ENCODE assay signal across 16 mouse cellular contexts in genomic region chr11:104154820-104155635, GRCm38 (mm10). TPM values are rescaled to one million over a fixed set of nuclear protein-coding genes. Genes with fewer than 3 reads are reported as not detected.
A peak's percentile ranks its signal among the peaks of the same experiment; 100 is the strongest.
DNase-seq lines count a peak whose midpoint lies in the region; ATAC-seq lines count a peak whose summit lies in the region.
"Had no signal": no experiment of that assay in that cellular context is flagged by ENCODE, and none has a peak within 500 bp of the region (broad histone marks: within the 10 kb centered on the region; RNA-seq: fewer than 3 reads in every experiment).

No protein-coding gene starts in this region.

- no peak for DNase-seq in embryonic facial prominence, embryonic 10.5 days (ENCODE audit: low spot score)
- DNase-seq in cerebellum, adult 11-12 months: peak; percentile 99
- peak; percentile 30 for DNase-seq in embryo, embryonic 11 days
- DNase-seq in thymus, postnatal 10 days (ENCODE audit: low spot score in 2 of 2): no peak
- no peak for DNase-seq in gastrocnemius, postnatal 14 days
- no peak for DNase-seq in right cerebral cortex, adult 18-20 months
- DNase-seq: lung, embryonic 14.5 days had no signal

- H3K9ac ChIP-seq in embryonic facial prominence, embryonic 15.5 days: no peak overlapping the region
- H3K9ac ChIP-seq in neural tube, embryonic 12.5 days: no peak overlapping the region
- H3K9ac ChIP-seq: limb, embryonic 12.5 days; lung, embryonic 14.5 days; stomach, embryonic 15.5 days had no signal

- intact Hi-C loops in gastrocnemius, postnatal 14 days (cut with DNase I; ENCODE audit: low total_unique reads): no loop called here

- H3K36me3 ChIP-seq in embryonic facial prominence, embryonic 15.5 days: no peaks in the 10 kb centered on the region
- no peaks in the 10 kb centered on the region for H3K36me3 ChIP-seq in embryonic facial prominence, embryonic 10.5 days (replicated peaks)
- H3K36me3 ChIP-seq in neural tube, embryonic 12.5 days: no peaks in the 10 kb centered on the region
- H3K36me3 ChIP-seq: limb, embryonic 12.5 days; stomach, embryonic 15.5 days had no signal

- H3K27me3 ChIP-seq in embryonic facial prominence, embryonic 15.5 days: peaks cover 27% of the 10 kb centered on the region
- peaks cover 60% of the 10 kb centered on the region for H3K27me3 ChIP-seq in embryonic facial prominence, embryonic 10.5 days (replicated peaks; ENCODE audit: low read depth, poor library complexity, severe bottlenecking)
- H3K27me3 ChIP-seq in neural tube, embryonic 12.5 days (replicated peaks): 0 out of 2 replicates have a peak, but pooled peaks cover 3% of the 10 kb centered on the region

- H3K4me2 ChIP-seq in embryonic facial prominence, embryonic 15.5 days (replicated peaks): no peak overlapping the region
- no peak overlapping the region for H3K4me2 ChIP-seq in neural tube, embryonic 12.5 days (replicated peaks)
- H3K4me2 ChIP-seq: limb, embryonic 12.5 days; lung, embryonic 14.5 days; stomach, embryonic 15.5 days had no signal

- WGBS in embryonic facial prominence, embryonic 15.5 days: 43% methylated on average over 9 of the region's 9 CpGs
- 55% methylated on average over 9 of the region's 9 CpGs for WGBS in embryonic facial prominence, embryonic 10.5 days
- WGBS in neural tube, embryonic 12.5 days: 29% methylated on average over 9 of the region's 9 CpGs

- peaks cover 15% of the 10 kb centered on the region for H3K4me1 ChIP-seq in embryonic facial prominence, embryonic 15.5 days
- H3K4me1 ChIP-seq in embryonic facial prominence, embryonic 10.5 days: peaks cover 38% of the 10 kb centered on the region
- H3K4me1 ChIP-seq in neural tube, embryonic 12.5 days: peaks cover 24% of the 10 kb centered on the region
- H3K4me1 ChIP-seq: stomach, embryonic 15.5 days had no signal

- 0 out of 2 replicates have a peak, but pooled peaks have one; percentile 16 for ATAC-seq in embryonic facial prominence, embryonic 15.5 days (ENCODE audit: insufficient number of reproducible peaks, low FRiP score, low TSS enrichment, low read depth)
- ATAC-seq in neural tube, embryonic 12.5 days (ENCODE audit: low FRiP score, low read depth): peak; percentile 31; the same call in 1 of the 2 replicates
- ATAC-seq: forebrain, embryonic 16.5 days; intestine, embryonic 16.5 days had no signal

- no peak overlapping the region for H3K27ac ChIP-seq in embryonic facial prominence, embryonic 15.5 days (replicated peaks)
- no peak overlapping the region for H3K27ac ChIP-seq in embryonic facial prominence, embryonic 10.5 days (replicated peaks)
- H3K27ac ChIP-seq in neural tube, embryonic 12.5 days: no peak overlapping the region
- H3K27ac ChIP-seq: limb, embryonic 12.5 days; stomach, embryonic 15.5 days had no signal

- H3K4me3 ChIP-seq in embryonic facial prominence, embryonic 15.5 days (replicated peaks): no peak overlapping the region
- no peak overlapping the region for H3K4me3 ChIP-seq in embryonic facial prominence, embryonic 10.5 days
- H3K4me3 ChIP-seq in neural tube, embryonic 12.5 days: no peak overlapping the region
- H3K4me3 ChIP-seq: limb, embryonic 12.5 days; megakaryocyte, embryonic 14.5 days; stomach, embryonic 15.5 days had no signal

- H3K9me3 ChIP-seq in embryonic facial prominence, embryonic 15.5 days (replicated peaks): no peaks in the 10 kb centered on the region
- H3K9me3 ChIP-seq in embryonic facial prominence, embryonic 10.5 days: no peaks in the 10 kb centered on the region
- no peaks in the 10 kb centered on the region for H3K9me3 ChIP-seq in neural tube, embryonic 12.5 days
- H3K9me3 ChIP-seq: limb, embryonic 12.5 days; megakaryocyte, embryonic 14.5 days; stomach, embryonic 15.5 days had no signal

RNA-seq across cellular contexts. Expression of gene Crhr1, which starts 22.4 kb away (rescaled TPM):
- polyA plus RNA-seq in embryonic facial prominence, embryonic 15.5 days (2015; fragmentation: Nextera tagmentation; extraction: Ambion mirVana): 0.21 and 0.34 TPM in 2 replicates
- polyA plus RNA-seq in embryonic facial prominence, embryonic 10.5 days (2016; fragmentation: Nextera tagmentation; extraction: Ambion mirVana): 0.23 and 0.30 TPM in 2 replicates
- polyA plus RNA-seq in neural tube, embryonic 12.5 days (2016; fragmentation: Nextera tagmentation; extraction: Ambion mirVana): 2.3 and 2.4 TPM in 2 replicates
- not detected for total RNA-seq in gastrocnemius, postnatal 14 days (2021)
- polyA plus RNA-seq: heart, embryonic 16.5 days; lung, embryonic 14.5 days had no signal

RNA-seq across cellular contexts. Expression of gene Sppl2c, which starts 31.1 kb away (rescaled TPM):
- not detected in 2 replicates for polyA plus RNA-seq in embryonic facial prominence, embryonic 15.5 days (2015; fragmentation: Nextera tagmentation; extraction: Ambion mirVana)
- polyA plus RNA-seq in embryonic facial prominence, embryonic 10.5 days (2016; fragmentation: Nextera tagmentation; extraction: Ambion mirVana): not detected in 2 replicates
- not detected in 2 replicates for polyA plus RNA-seq in neural tube, embryonic 12.5 days (2016; fragmentation: Nextera tagmentation; extraction: Ambion mirVana)
- not detected for total RNA-seq in gastrocnemius, postnatal 14 days (2021)
- total RNA-seq: layer of hippocampus, postnatal 10 days had no signal
- polyA plus RNA-seq: forebrain, embryonic 16.5 days; heart, embryonic 16.5 days; intestine, embryonic 16.5 days; limb, embryonic 12.5 days; lung, embryonic 14.5 days; stomach, embryonic 15.5 days had no signal

Comparison
In these comparisons a context has a peak if more than half of its experiments do, and no peak if none do; other contexts are left out.
1. DNase-seq: peak in cerebellum, adult 11-12 months (single experiment) and embryo, embryonic 11 days (single experiment); none in embryonic facial prominence, embryonic 10.5 days (single experiment), thymus, postnatal 10 days (0 of 2), gastrocnemius, postnatal 14 days (single experiment) and right cerebral cortex, adult 18-20 months (single experiment).